Mouse (Mus musculus) left cerebral cortex, postnatal 4 days (tissue): ENCODE measurements around the gene Sh2d6. TPM values are rescaled to one million over a fixed set of nuclear protein-coding genes. Genes with fewer than 3 reads are reported as not detected.
"Not testable (repeated sequence)": the region's sequence is repeated elsewhere in the genome, so short reads cannot be mapped to it uniquely, and the experiment has no call there.

Experiments
- DNase-seq: peaks from one replicate; pipeline ENCODE4 v3.0.0-alpha.2; 2022
- intact Hi-C: fragments of 180-260 bp; cut with DNase I; formaldehyde crosslinking; loops from one replicate; pipeline ENCODE4 v1.15.1; 2025
- total RNA-seq, 2 experiments: library from RNA; stranded (reverse); gene quantifications; 2 replicates each; pipeline ENCODE4 v1.2.3; 2021

The Sh2d6 gene
- total RNA-seq, 2 experiments from 2014 or later, result 0.36 to 0.68 TPM

- no peak for DNase-seq
- intact Hi-C loops, result no loop called here
Observed at GRCm38 (mm10) chr6:72537998-72538500, 16.5 kb upstream of the Sh2d6 start.

DNA sequence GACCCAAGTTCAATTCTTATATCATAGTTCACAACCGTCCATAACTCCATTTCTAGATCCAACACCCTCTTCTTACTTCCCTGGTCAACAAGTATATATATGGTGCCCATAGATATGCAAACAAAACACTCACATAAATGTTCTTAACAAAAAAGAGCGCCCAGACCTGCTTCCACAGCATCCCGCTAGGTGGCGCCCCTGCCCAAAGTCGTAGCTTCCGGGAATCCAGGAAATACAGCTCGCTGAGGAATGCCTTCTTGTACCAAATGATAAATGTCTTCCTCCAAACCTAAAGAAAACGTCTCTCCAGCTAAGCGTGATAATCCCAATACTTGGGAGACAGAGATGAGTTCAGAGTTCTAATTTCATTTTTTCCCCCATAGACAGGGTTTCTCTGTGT is 13.7 kb upstream of the Sh2d6 start:
- DNase-seq, result peak; percentile 82
- intact Hi-C loops, result loop anchor here (2.0 kb wide), 1 partner anchor 106 kb away; no protein-coding TSS in a partner anchor

GRCm38 (mm10) chr6:72534035-72534809 is 12.7 kb upstream of the Sh2d6 start:
- intact Hi-C loops, result loop anchor here (2.0 kb wide), 1 partner anchor 105 kb away; no protein-coding TSS in a partner anchor
- DNase-seq, result peak; percentile 90

DNA sequence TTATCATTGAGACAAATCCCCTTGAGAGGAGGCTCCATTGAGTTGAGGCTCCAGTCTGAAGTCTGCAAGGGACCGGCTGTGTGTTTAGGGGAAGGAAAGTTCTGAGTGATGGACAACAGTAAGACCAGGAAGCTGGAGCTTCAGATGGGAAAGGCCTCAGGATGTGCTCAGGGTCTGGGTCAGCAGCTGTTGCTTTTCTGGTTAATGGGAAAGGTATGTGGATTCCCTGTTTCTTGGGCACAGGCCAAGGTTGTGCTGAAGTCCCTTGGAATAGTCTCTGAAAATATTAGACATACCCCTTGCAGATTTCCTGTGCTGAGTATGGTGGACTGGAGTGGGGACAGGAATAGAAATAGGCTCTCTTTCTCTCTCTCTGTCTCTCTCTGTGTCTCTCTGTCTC is 12.0 kb upstream of the Sh2d6 start:
- DNase-seq, intact Hi-C loops: not testable (repeated sequence)

DNA sequence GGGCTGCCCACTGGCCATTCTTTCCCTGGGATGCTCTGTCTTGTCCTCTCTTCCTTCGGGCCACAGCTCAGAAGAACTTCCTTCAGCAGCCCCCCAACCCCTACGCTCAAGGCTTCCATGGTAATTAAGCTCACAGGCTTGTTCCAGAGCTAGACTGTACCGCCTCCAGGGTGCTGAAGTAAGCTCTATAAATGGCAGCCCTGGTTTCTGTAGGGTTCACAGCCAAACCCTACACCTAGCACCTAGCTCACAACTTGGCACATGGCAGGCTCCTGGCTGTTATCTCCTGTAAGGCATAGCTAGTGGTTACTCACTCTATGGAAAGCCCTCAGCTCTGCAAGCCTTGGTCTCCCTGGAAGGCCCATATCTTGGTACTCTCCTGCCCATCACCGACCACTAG is 11.1 kb upstream of the Sh2d6 start:
- no peak for DNase-seq
- intact Hi-C loops, result no loop called here

- no peak for DNase-seq
- intact Hi-C loops, result no loop called here
Observed at GRCm38 (mm10) chr6:72528410-72529151, 7.1 kb upstream of the Sh2d6 start.

DNA sequence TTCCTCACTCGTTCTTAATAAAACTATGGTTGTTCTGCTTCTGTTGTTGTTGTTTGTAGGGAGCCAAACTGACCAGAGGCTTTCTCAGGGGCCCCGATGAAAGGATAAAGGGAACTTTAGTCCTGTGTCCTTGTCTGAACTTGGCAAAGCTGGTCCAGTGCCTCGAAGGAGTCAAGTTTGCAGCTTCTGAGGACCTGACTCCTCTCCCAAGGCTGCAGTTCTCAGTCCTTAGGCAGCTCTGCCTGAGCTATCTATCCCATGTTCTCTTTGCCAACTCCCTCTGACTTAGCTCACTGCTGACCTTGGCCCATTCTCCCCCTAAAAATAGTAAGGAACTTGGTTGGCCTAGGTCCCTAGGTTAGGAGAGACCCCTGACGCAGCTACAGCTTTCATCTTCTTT is 5.6 kb upstream of the Sh2d6 start:
- intact Hi-C loops, result no loop called here
- no peak for DNase-seq

- DNase-seq, result no peak
- intact Hi-C loops, result no loop called here
Observed at GRCm38 (mm10) chr6:72524160-72524559, 2.7 kb upstream of the Sh2d6 start.

DNA sequence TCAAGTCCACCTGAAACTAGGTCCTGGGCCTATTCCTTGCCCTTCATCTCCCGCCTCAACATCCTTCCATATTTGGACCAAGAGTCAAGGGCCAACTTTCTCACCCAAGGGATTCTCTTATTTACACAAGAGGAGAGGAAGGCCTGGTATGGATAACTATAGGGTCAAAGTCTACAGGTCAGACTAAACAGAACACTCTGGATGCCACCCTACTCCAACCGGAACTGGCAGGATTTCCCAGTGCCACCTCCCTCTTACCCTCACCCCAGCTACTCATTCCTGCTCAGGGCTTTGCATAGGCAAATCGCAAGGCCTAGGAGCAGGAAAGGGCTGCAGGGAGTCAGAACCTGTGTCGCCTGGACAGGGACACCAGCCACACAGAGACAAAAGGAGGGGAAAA is 1.7 kb upstream of the Sh2d6 start:
- intact Hi-C loops, result no loop called here
- DNase-seq, result no peak

DNA sequence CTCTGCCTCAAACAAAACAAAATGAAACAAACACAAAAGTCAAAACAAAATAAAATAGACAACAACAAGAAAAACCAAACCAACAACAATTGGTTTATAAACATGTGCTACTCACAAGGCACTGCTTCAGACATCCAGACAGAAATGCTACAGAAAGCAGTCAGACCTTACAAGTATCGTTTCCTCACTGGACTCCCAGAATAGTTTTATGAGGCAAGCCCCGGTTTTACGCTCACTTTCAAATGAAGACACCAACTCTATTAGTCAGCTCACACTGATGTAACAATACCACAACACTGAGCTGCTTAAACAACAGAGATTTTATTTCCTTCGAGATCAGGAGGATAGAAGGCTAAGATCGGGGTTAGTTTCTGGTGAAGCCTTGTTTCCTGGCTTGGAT is 781 bp upstream of the Sh2d6 start:
- no peak for DNase-seq
- intact Hi-C loops, result no loop called here

GRCm38 (mm10) chr6:72520904-72521303 is 603 bp downstream of the Sh2d6 start:
- intact Hi-C loops, result no loop called here
- no peak for DNase-seq

DNA sequence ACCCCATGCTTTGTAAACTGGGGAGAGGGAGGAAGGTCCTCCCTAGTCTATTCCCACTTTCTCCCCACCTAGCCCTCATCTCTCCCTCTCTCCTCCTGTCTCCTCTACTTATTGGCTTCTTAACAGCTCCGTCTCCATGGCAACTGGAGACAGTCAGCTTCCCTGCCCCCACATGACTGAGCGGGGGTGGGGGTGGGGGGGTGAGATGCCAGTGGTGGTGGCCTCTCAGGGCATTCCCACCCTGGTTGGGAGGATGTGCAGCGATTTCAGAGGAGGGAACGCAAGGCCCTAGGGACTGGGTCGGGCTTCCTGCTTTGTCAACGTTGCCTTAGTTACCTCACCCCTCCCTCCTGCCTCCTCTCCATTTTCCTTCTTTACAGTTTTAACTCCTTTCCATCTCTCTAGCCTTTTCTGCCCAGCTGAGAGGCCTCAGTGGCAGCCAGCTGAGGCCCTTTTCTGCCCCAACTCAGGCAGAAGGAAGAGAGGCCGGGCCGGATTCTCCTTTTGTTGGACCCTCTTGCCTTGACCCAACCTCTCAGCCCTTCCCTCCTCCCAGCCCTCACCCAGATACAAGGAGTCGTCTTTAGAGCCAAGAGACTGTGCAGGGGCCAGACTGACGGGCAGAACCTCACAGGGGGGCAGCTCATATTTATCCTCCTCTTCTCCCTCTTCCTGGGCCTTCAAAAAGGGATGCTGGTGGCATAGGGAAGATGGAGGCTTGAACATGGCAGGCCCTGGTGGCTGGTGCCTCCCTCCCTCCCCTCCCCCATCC is 1.4 kb downstream of the Sh2d6 start:
- intact Hi-C loops, result loop anchor here (5.0 kb wide), 1 partner anchor 83 kb away; the partner anchor contains the start of gene Mat2a
- DNase-seq, result peak; percentile 75

- intact Hi-C loops, result loop anchor here (5.0 kb wide), 1 partner anchor 82 kb away; the partner anchor contains the start of gene Mat2a
- no peak for DNase-seq
Observed at GRCm38 (mm10) chr6:72519303-72519702, 2.2 kb downstream of the Sh2d6 start.

- DNase-seq, result no peak
- intact Hi-C loops, result loop anchor here (5.0 kb wide), 1 partner anchor 82 kb away; the partner anchor contains the start of gene Mat2a
Observed at GRCm38 (mm10) chr6:72518842-72519241, 2.7 kb downstream of the Sh2d6 start.

- intact Hi-C loops, result loop anchor here (5.0 kb wide), 1 partner anchor 78 kb away; the partner anchor contains the start of gene Mat2a
- DNase-seq, result no peak
Observed at GRCm38 (mm10) chr6:72515644-72516043, 5.9 kb downstream of the Sh2d6 start.

DNA sequence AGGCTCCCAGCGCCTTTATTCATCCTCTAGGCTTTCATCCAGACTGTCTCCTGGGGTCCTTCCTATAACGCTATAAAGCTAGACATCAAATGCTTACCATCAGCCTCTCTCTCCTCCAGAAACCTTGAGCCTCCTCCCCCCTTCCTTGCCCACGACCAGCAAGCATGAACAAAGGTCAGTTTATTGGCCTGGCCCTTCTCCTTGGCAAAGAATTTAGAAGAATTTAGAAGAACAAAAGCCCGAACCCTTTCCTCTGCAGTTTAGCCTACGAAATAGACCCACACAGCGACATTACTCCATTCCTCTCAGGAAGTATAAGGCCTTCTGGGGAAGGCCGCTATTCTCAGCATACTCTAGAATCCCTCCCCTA is 8.5 kb downstream of the Sh2d6 start:
- intact Hi-C loops, result no loop called here
- no peak for DNase-seq

- intact Hi-C loops, result no loop called here
- peak; percentile 92 for DNase-seq
Observed at GRCm38 (mm10) chr6:72512386-72513070, 9.0 kb downstream of the Sh2d6 start.

DNA sequence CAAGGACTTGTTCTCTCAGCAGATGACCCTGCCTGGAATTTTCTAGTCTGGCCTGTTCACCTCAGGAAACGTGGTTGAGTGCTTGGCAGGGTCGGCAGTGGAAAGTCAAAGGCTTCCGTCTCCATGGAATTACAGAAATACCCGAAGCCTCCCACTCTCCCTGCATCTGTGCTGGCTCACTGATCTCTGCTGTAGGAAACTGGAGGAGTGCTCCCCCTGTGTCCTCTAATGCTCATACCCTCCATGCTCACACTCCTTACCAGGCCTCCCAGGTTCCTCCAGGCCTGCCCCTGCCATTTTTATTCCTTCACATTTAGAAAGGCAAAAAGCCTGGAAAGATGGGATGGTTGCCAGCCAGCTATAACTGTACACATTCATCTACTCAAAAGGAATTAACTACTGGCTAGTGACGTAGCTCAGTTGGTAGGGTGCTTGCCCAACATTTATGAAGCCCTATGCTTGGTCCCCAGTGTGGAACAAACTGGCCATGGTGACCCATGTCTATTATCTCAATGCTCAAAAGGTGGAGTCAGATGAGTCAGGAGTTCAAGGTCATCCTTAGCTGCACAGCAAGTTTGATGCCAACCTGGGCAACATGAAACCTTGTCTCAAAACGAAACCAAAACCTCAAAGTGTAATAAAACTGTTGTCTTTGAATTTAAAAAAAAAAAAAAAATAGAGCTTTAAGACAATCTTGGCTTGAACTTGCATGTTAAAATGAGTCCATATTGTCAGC is 10.7 kb downstream of the Sh2d6 start:
- no peak for DNase-seq
- intact Hi-C loops, result no loop called here

- no peak for DNase-seq
- intact Hi-C loops, result no loop called here
Observed at GRCm38 (mm10) chr6:72509872-72510435, 11.6 kb downstream of the Sh2d6 start.
